Mouse (Mus musculus): ENCODE results near the gene Fastkd5. TPM values are rescaled to one million over a fixed set of nuclear protein-coding genes. Genes with fewer than 3 reads are reported as not detected.

The Fastkd5 gene
- total RNA-seq, 1 experiment from 2014 or later, result 22.8 TPM

GRCm38 (mm10) chr2:130634739-130635411, 5.0 kb upstream of the Fastkd5 start:
- ATAC-seq (replicated peaks; ENCODE audit: low read depth, poor library complexity, severe bottlenecking), result peak; percentile 23

GRCm38 (mm10) chr2:130634006-130634738, 4.3 kb upstream of the Fastkd5 start:
- ATAC-seq (replicated peaks; ENCODE audit: low read depth, poor library complexity, severe bottlenecking), result no peak

- no peak for ATAC-seq (replicated peaks; ENCODE audit: low read depth, poor library complexity, severe bottlenecking)
Observed at GRCm38 (mm10) chr2:130632887-130633675, 3.3 kb upstream of the Fastkd5 start.

- ATAC-seq (replicated peaks; ENCODE audit: low read depth, poor library complexity, severe bottlenecking), result no peak
Observed at GRCm38 (mm10) chr2:130632416-130632815, 2.6 kb upstream of the Fastkd5 start.

- peak; percentile 42 for ATAC-seq (replicated peaks; ENCODE audit: low read depth, poor library complexity, severe bottlenecking)
Observed at GRCm38 (mm10) chr2:130629080-130629838, 568 bp downstream of the Fastkd5 start.

- no peak for ATAC-seq (replicated peaks; ENCODE audit: low read depth, poor library complexity, severe bottlenecking)
Observed at GRCm38 (mm10) chr2:130628424-130628823, 1.4 kb downstream of the Fastkd5 start.

GRCm38 (mm10) chr2:130618972-130619371, 10.9 kb downstream of the Fastkd5 start:
- ATAC-seq (replicated peaks; ENCODE audit: low read depth, poor library complexity, severe bottlenecking), result no peak

- ATAC-seq (replicated peaks; ENCODE audit: low read depth, poor library complexity, severe bottlenecking), result 0 out of 2 replicates have a peak, but pooled peaks have one; percentile 36
Observed at GRCm38 (mm10) chr2:130613091-130613490, 16.7 kb downstream of the Fastkd5 start.

GRCm38 (mm10) chr2:130602195-130602594, 27.6 kb downstream of the Fastkd5 start:
- no peak for ATAC-seq (replicated peaks; ENCODE audit: low read depth, poor library complexity, severe bottlenecking)

GRCm38 (mm10) chr2:130598399-130598798, 31.4 kb downstream of the Fastkd5 start:
- no peak for ATAC-seq (replicated peaks; ENCODE audit: low read depth, poor library complexity, severe bottlenecking)

GRCm38 (mm10) chr2:130597601-130598010, 32.2 kb downstream of the Fastkd5 start:
- peak; percentile 83 for ATAC-seq (replicated peaks; ENCODE audit: low read depth, poor library complexity, severe bottlenecking)

- ATAC-seq (replicated peaks; ENCODE audit: low read depth, poor library complexity, severe bottlenecking), result no peak
Observed at GRCm38 (mm10) chr2:130595596-130595995, 34.2 kb downstream of the Fastkd5 start.

GRCm38 (mm10) chr2:130591016-130591415, 38.8 kb downstream of the Fastkd5 start:
- no peak for ATAC-seq (replicated peaks; ENCODE audit: low read depth, poor library complexity, severe bottlenecking)

GRCm38 (mm10) chr2:130589761-130590160, 40.1 kb downstream of the Fastkd5 start:
- ATAC-seq (replicated peaks; ENCODE audit: low read depth, poor library complexity, severe bottlenecking), result no peak

- ATAC-seq (replicated peaks; ENCODE audit: low read depth, poor library complexity, severe bottlenecking), result no peak
Observed at GRCm38 (mm10) chr2:130589157-130589556, 40.7 kb downstream of the Fastkd5 start.

GRCm38 (mm10) chr2:130588373-130588772, 41.5 kb downstream of the Fastkd5 start:
- 0 out of 2 replicates have a peak, but pooled peaks have one; percentile 4 for ATAC-seq (replicated peaks; ENCODE audit: low read depth, poor library complexity, severe bottlenecking)

- no peak for ATAC-seq (replicated peaks; ENCODE audit: low read depth, poor library complexity, severe bottlenecking)
Observed at GRCm38 (mm10) chr2:130586016-130586415, 43.8 kb downstream of the Fastkd5 start.

- ATAC-seq (replicated peaks; ENCODE audit: low read depth, poor library complexity, severe bottlenecking), result no peak
Observed at GRCm38 (mm10) chr2:130583902-130584560, 45.8 kb downstream of the Fastkd5 start.

- ATAC-seq (replicated peaks; ENCODE audit: low read depth, poor library complexity, severe bottlenecking), result no peak
Observed at GRCm38 (mm10) chr2:130582552-130582951, 47.3 kb downstream of the Fastkd5 start, which contains the start of gene Avp. Gene Avp (minus strand): TSS chr2:130582554.
